Mouse (Mus musculus) E14TG2a.4 (cell line): Measurements from ENCODE around the gene Rer1.

Source experiments
- H3K27me3 ChIP-seq: 2 replicates; pipeline ENCODE4 v1.6.1; 2014; ENCODE audit warnings: low read length, control low read depth; ENCODE audit not compliant: insufficient read depth
- H3K36me3 ChIP-seq: 2 replicates; pipeline ENCODE4 v1.6.1; 2014; ENCODE audit warnings: low read length, control low read depth; ENCODE audit not compliant: insufficient read depth
- H3K4me1 ChIP-seq: replicated peaks from 2 replicates; pipeline ENCODE4 v1.6.1; 2014; ENCODE audit warnings: low read depth, low read length, control low read depth
- H3K4me3 ChIP-seq: replicated peaks from 2 replicates; pipeline ENCODE4 v1.5.1; 2014; ENCODE audit warnings: mild to moderate bottlenecking, low read length
- H3K9me3 ChIP-seq: 2 replicates; pipeline ENCODE4 v1.6.1; 2014; ENCODE audit warnings: low read length, control low read depth
- CTCF ChIP-seq: conservative IDR thresholded peaks from 2 replicates; pipeline ENCODE4 v1.5.1; 2014; ENCODE audit warnings: low read length
- NANOG ChIP-seq: IDR thresholded peaks from 2 replicates; pipeline ENCODE4 v1.6.1; 2014; ENCODE audit warnings: borderline replicate concordance, low read length, mixed read lengths
- POU5F1 ChIP-seq: IDR thresholded peaks from 2 replicates; pipeline ENCODE4 v1.6.1; 2014; ENCODE audit warnings: low read length, borderline replicate concordance

The Rer1 gene

GRCm38 (mm10) chr4:155034787-155035186 lies 51.4 kb downstream of the Rer1 start:
- H3K4me3 ChIP-seq: no peak overlapping the region
- no peaks in the 10 kb centered on the region for H3K9me3 ChIP-seq
- no peaks in the 10 kb centered on the region for H3K36me3 ChIP-seq
- H3K4me1 ChIP-seq: no peaks in the 10 kb centered on the region
- H3K27me3 ChIP-seq: peaks cover 72% of the 10 kb centered on the region
- TF ChIP-seq CTCF: no peak
- no peak for TF ChIP-seq POU5F1
- TF ChIP-seq NANOG: no peak

GRCm38 (mm10) chr4:155034202-155034601 lies 52.0 kb downstream of the Rer1 start:
- H3K9me3 ChIP-seq: no peaks in the 10 kb centered on the region
- TF ChIP-seq POU5F1: no peak
- no peak for TF ChIP-seq CTCF
- no peak for TF ChIP-seq NANOG
- peaks cover 68% of the 10 kb centered on the region for H3K27me3 ChIP-seq
- no peaks in the 10 kb centered on the region for H3K36me3 ChIP-seq
- H3K4me3 ChIP-seq: no peak overlapping the region
- no peaks in the 10 kb centered on the region for H3K4me1 ChIP-seq

- Histone ChIP-seq H3K9me3 (no peaks in the 10 kb centered on the region), H3K36me3 (no peaks in the 10 kb centered on the region), H3K4me3 (no peak overlapping the region), H3K4me1 (no peaks in the 10 kb centered on the region), H3K27me3 (peaks cover 68% of the 10 kb centered on the region)
- TF ChIP-seq POU5F1: no peak
- TF ChIP-seq CTCF: no peak
- TF ChIP-seq NANOG: no peak
Measured at GRCm38 (mm10) chr4:155033115-155033514, 53.1 kb downstream of the Rer1 start.

- peaks cover 22% of the 10 kb centered on the region for H3K27me3 ChIP-seq
- TF ChIP-seq NANOG (no peak), POU5F1 (0 out of 2 replicates have a peak, but pooled peaks have one; percentile 12), CTCF (no peak)
- no peaks in the 10 kb centered on the region for H3K36me3 ChIP-seq
- H3K9me3 ChIP-seq: no peaks in the 10 kb centered on the region
- H3K4me1 ChIP-seq: peaks cover 15% of the 10 kb centered on the region
- H3K4me3 ChIP-seq: no peak overlapping the region
Measured at GRCm38 (mm10) chr4:155024170-155025010, 61.8 kb downstream of the Rer1 start.
